Comparison of ENCODE assay signal across 8 mouse cellular contexts in the genomic region with DNA sequence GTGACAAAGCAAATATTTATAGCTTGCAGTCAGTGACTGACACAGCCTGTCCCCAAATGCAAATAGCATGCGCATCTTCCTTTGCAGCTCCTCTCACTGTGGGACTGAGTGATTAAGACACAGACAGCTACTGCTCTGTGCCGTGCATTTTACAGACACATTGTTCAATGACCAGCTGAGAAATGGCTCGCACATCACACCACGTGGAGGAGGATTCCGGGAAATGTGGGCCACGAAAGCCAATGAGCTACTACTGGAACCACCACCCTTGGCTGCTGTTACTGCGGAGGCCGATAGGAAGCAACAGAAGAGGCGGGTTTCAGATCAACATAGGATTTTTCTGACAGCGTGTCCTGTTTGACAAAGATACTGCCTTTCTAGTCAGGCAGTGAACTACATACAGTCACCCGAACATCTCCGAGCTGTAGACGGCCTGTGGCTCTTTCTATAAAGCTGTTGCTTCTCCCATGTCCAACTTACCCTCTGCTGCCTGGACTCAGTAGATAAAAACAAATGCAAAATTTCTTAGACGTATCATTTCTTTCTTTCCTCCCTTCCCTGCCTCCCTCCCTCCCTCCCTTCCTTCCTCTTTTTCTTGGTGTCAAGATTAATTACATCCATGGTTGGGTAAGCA. TPM values are rescaled to one million over a fixed set of nuclear protein-coding genes. Genes with fewer than 3 reads are reported as not detected.
A peak's percentile ranks its signal among the peaks of the same experiment; 100 is the strongest.
DNase-seq lines count a peak whose midpoint lies in the region; ATAC-seq lines count a peak whose summit lies in the region.

No protein-coding gene starts in this region.

- peak overlapping the region; percentile 41; the same call in 1 of the 2 replicates for H3K27ac ChIP-seq in heart, embryonic 11.5 days (ENCODE audit: low read depth, low read length)

- H3K9me3 ChIP-seq in heart, embryonic 11.5 days (replicated peaks; ENCODE audit: control insufficient read depth, low read length), result no peaks in the 10 kb centered on the region

- H3K9ac ChIP-seq in heart, embryonic 11.5 days (ENCODE audit: low read depth, low read length), result no peak overlapping the region

- peaks cover 8% of the 10 kb centered on the region; the same call in 1 of the 2 replicates for H3K4me1 ChIP-seq in heart, embryonic 11.5 days (ENCODE audit: control insufficient read depth, insufficient read depth, low read length)

- H3K4me2 ChIP-seq in heart, embryonic 11.5 days, result no peak overlapping the region

- peaks cover 12% of the 10 kb centered on the region for H3K36me3 ChIP-seq in heart, embryonic 11.5 days (ENCODE audit: control insufficient read depth, insufficient read depth, low read length)

- WGBS in heart, embryonic 11.5 days (ENCODE audit: insufficient replicate concordance), result 71% methylated on average over 14 of the region's 14 CpGs

- DNase-seq in thymus, postnatal 0 days (ENCODE audit: low spot score), result peak; percentile 28
- no peak for DNase-seq in thymus, postnatal 25 days
- peak; percentile 61 to 72 for DNase-seq in left cerebral cortex, adult 18-20 months (ENCODE audit: low spot score in 2 of 2)
- DNase-seq in adipocyte (ENCODE audit: low spot score), result no peak
- DNase-seq in yolk sac, embryonic 10.5 days (ENCODE audit: low spot score), result no peak
- DNase-seq in thymus, postnatal 36 days, result no peak

- peak; percentile 18; the same call in 1 of the 2 replicates for ATAC-seq in heart, embryonic 11.5 days (replicated peaks; ENCODE audit: insufficient number of reproducible peaks, low FRiP score, low TSS enrichment)
- ATAC-seq in megakaryocyte-erythroid progenitor cell, adult 5-6 weeks (replicated peaks; ENCODE audit: low FRiP score, low TSS enrichment, poor library complexity, severe bottlenecking), result peak; percentile 91

- no peaks in the 10 kb centered on the region for H3K27me3 ChIP-seq in heart, embryonic 11.5 days (ENCODE audit: control insufficient read depth, insufficient read depth, low read length)

- no peak overlapping the region for H3K4me3 ChIP-seq in heart, embryonic 11.5 days (ENCODE audit: low read depth, low read length)

RNA-seq across cellular contexts. Expression of a gene that starts 31.9 kb away (rescaled TPM):
- 6.7 and 6.8 TPM in 2 replicates for polyA plus RNA-seq in thymus, postnatal 0 days (2015; fragmentation: Nextera tagmentation; extraction: Ambion mirVana)
- polyA plus RNA-seq in heart, embryonic 11.5 days (2014; fragmentation: Nextera tagmentation; extraction: Ambion mirVana), result 17.4 and 18.5 TPM in 2 replicates
- 10 to 100 TPM; 75.2 to 78.2 TPM for total RNA-seq in left cerebral cortex, adult 18-20 months (2021)
- 13.0 and 19.0 TPM in 2 replicates for total RNA-seq in megakaryocyte-erythroid progenitor cell, adult 5-6 weeks (2014; fragmentation: Nextera tagmentation)
- total RNA-seq in megakaryocyte-erythroid progenitor cell, adult 5-6 weeks (2017), result 11.2 and 23.9 TPM in 2 replicates

Comparison
In these comparisons a context has a peak if more than half of its experiments do, and no peak if none do; other contexts are left out.
1. DNase-seq: peak in thymus, postnatal 0 days (single experiment) and left cerebral cortex, adult 18-20 months (2 of 2); none in thymus, postnatal 25 days (single experiment), adipocyte (single experiment), yolk sac, embryonic 10.5 days (single experiment) and thymus, postnatal 36 days (0 of 2).